Mouse (Mus musculus) CH12F3 (cell line): Measurements from ENCODE around the gene Sf3a3.
"Not testable (repeated sequence)": the region's sequence is repeated elsewhere in the genome, so short reads cannot be mapped to it uniquely, and the experiment has no call there.

Source experiments
- in situ Hi-C: fragments of 300-500 bp; cut with MboI; formaldehyde crosslinking; loops from 2 replicates; pipeline ENCODE4 v1.14.3; 2020; ENCODE audit warnings: low sequenced_read_pairs

Gene Sf3a3

DNA sequence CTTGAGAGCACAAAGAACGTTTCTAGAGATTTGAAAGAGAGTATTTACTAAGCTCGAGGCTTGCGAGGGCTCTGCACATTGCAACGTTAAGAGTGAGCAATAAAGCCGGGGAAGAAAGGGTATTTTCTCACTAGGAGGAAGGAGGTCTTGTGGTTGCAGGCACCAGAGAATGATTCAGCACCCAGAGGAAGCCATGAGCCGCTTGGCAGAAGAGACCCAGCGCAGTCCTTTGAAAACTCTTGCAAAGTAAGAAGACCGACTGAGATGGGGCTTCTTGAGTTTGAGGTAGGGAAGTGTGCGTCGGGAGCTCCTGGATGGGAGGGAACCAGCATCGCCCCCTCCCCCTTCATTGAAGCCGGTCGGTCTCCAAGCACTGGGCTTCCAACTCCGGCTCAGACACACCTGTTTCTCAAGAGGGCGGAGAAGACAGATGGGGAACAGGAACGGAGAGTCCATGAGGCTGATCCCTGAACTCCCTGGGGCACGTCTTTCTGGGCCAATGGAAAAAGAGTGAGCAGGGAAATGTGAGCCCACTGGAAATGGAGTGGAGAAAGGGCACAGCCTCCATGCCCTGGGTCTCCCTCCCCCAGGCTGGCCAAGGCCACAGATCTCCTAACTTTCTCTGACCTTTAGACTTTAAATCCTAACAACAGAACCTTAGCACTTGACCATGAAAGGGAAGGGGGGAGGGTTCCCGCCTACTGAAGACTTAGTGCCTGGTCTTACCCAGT, 18.6 kb upstream of the Sf3a3 start:
- in situ Hi-C loops = no loop called here

- in situ Hi-C loops = no loop called here
Observed at GRCm38 (mm10) chr4:124699791-124700190, 14.8 kb upstream of the Sf3a3 start.

DNA sequence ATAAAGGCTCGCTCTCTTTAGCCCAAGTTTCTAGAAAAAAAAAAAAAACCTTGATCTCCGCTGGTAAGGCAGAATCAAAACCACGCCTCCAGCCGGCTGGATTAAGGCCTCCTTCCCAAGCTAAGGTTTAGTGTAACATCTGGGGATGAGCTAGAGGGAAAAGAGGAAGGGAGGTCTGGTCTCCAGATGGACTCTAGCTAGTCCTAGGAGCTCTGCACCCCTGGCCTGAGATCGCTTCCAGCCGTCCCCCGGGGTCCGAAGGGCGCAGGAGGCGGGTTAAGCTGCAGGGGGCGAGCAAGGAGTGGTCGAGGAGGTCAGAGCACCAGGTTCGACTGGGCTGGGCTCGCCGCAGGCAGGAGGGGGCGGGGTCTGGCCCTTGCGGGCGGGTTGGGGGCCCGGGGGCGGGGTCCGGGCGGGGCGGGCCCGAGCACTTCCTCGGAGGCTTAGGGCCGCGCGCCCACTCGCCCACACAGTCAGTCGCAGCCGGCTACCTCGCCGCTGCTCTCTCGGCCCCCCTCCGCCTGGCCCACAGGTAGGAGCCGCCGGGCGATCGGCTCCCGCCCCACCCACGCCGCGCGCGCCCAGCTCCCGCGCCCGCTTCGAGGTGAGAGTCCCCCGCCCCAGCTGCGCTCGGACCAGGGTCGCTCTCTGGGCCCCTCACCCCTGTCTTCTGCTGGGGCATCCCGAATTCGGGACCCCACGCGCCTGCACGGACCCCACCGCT, 14.2 kb upstream of the Sf3a3 start, which contains the start of gene Fhl3:
Gene Fhl3 (plus strand): TSS at position 454 of the 724 bp plus-strand sequence.
- in situ Hi-C loops = no loop called here

DNA sequence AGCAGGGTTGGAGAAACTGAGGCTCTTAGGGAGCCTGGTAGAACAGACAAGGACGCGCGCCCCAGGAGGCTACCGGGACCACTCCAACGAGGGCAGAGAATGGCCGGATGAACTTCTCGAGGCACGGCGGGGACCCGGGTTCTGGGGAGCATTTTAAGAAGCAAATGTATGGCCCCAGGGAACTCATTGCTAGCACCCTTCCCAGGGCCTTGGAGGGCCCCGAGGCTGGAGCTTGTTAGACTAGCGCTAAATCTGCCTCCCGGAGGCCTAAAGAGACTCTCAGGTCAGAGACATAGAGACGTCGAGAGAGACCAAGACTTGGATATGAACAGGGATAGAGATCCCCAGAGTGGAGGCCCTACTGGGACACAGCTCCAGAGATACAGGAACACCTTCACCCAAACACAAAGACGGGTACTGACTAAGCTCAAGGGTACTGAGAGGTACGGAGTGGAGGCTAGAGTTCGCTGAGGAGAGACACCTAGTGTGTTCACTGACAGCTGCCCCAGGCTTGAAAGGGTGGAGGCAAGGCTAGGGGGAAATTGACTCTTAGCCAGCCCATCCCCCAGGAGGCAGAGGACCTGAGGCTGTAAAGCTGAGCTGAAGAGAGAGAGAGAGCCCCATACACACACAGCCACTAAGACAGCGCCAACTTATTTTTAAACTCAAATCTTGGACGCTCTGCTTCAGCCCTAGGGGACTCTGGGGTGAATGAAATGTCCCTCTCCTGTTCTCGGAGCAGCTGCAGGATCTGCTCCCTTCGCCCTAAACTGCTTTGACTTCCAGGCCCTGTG, 13.3 kb upstream of the Sf3a3 start:
- in situ Hi-C loops = no loop called here

DNA sequence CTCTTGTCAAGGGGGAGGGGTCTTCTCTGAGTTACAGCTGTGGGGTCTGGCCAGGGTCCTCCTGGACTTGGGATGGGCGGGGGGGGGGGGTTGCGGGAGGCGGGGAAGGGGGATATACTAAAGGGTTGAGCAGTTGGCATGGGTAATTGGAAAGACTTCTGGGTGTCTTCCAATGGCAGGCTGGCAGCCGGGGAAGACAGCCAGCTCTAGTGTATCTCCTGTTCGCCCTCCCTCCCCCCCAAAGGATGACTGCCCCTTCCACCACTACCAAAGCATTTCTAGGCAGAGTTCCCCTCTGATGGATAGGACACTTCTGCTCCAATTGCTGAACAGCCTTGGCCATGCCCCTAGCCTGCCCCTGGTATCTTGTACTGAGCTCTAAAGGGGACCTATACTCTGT, 12.7 kb upstream of the Sf3a3 start:
- in situ Hi-C loops = no loop called here

- in situ Hi-C loops = no loop called here
Observed at GRCm38 (mm10) chr4:124703406-124703805, 11.2 kb upstream of the Sf3a3 start.

DNA sequence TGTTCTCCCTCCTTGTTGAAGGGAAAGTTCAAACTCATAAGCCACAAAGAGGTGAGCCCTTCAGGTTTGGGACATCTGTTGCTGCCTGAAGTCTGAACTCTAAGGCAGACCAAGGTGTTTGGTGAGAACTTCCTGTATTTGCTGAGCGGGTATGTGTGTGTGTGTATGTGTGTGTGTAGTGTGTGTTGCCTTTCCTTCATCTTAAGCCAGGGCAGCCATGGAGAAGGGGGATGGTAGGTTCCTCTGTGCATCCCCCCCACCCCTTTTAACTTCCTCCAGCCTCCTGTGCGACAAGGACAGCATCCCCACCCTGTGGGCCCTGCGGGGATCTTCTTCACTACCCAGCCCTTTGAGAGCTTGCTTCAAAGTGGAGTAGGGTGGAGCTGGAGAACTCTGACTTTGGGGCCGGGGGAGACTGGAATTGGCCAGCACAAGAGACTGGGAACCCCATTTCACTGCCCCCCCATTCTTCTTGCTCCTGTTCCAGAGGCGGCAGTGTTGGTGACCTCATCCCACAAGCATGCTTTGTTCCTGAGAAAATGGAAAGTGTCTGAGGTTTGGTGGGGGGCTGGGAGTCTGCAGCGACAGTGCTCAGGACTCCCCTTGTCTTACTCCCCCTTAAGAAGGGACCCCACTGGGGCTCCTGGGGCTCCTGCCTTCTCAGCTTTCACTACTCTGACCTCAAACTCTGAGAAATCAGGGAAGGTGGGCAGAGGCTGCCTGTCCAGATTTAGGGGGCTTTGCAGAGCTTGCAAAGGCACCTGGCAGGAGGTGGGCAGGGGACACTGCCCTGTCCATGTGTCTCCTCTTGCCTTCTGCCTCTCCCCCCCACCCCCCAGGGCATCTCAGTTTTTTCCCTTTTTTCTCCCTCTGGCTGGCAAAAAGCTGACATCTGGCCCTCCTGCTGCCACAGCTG, 10.4 kb upstream of the Sf3a3 start:
- in situ Hi-C loops = no loop called here

DNA sequence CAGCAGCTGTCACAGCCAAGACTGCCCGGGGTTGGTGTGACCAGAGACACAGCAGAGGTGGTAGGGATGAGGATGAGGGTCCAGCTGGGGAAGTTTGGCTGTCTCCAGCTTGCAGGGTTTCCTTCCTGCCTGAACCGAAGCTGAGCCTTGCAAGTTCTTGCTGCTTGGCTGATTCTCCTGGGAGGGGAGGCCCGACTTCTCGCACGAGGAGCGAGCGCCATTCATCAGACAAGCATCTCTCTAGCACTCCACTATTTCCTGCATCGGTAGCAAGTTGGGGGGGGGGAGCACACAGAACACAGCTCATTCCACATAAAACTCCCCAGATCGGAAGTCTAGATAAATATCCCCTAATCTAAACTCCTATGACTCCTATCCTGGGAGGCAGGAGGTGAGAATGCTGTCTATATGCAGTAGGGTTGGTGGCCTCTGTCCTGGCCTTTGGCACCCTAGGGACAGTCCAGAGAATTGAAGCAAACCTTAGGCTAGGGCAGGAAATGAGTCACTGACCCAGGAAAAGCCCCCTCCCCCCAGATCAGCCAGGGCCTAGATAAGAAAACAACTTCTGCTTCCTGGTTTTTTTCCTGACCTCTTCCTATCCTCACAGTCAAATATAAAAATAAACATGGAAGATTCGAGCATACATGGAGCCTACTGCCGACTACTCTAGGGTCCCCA, 9.6 kb upstream of the Sf3a3 start:
- in situ Hi-C loops = no loop called here

GRCm38 (mm10) chr4:124705661-124706269, 8.8 kb upstream of the Sf3a3 start:
- in situ Hi-C loops = no loop called here

GRCm38 (mm10) chr4:124707381-124708199, 7.0 kb upstream of the Sf3a3 start:
- in situ Hi-C loops = not testable (repeated sequence)

- in situ Hi-C loops = not testable (repeated sequence)
Observed at GRCm38 (mm10) chr4:124708200-124708517, 6.4 kb upstream of the Sf3a3 start.

- in situ Hi-C loops = no loop called here
Observed at GRCm38 (mm10) chr4:124708518-124709477, 5.8 kb upstream of the Sf3a3 start.

- in situ Hi-C loops = no loop called here
Observed at GRCm38 (mm10) chr4:124709961-124710446, 4.6 kb upstream of the Sf3a3 start.

GRCm38 (mm10) chr4:124710776-124711291, 3.7 kb upstream of the Sf3a3 start:
- in situ Hi-C loops = no loop called here

DNA sequence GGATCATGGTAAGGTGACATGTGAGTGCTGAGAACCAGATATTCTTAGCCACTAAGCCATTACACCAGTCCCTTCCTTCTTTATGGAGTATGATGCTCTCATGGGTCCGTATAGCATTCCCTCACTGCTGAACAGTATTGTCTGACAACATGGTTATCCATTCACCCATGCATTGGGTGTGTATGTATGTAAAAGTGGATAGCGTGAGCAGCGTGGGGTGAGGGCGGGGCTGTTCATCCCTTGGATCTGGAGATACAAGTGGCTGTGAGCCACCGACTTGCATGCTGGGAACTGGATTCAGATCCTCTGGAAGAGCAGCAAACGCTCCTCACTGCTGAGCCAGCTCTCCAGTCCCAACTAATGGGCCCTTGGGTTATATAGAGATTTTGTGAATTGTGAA, 2.0 kb upstream of the Sf3a3 start:
- in situ Hi-C loops = no loop called here

DNA sequence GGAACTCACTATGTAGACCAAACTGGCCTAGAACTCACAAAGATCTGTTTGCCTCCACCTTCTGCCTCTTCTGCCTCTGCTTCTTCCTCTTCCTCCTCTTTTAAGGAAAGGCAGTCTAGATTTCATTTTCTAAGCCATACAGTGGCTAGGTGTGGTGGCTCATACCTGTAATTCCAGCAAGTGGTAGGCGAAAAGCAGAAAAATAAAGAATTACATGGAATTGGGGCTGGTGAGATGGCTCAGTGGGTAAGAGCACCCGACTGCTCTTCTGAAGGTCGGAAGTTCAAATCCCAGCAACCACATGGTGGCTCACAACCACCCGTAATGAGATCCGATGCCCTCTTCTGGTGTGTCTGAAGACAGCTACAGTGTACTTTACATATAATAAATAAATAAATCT, 726 bp upstream of the Sf3a3 start:
- in situ Hi-C loops = not testable (repeated sequence)

DNA sequence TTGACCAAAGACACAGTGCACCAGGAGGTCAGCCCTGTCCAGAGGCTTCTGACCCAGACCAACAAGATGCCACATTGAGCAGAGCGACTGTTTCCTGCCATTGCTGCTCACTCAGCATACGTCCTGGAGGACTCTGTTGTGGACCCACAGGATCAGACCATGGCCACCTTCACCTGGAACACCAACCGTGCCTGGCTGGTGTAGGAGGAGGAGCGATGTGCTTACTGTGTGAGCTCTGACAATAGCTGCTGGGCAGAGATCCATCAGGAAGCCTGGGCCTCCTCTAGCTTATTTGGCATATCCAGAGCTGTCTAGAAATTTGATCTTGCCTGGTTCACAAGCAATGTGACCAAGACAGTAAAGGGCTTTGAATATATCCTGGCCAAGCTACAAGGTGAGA, 4.5 kb downstream of the Sf3a3 start:
- in situ Hi-C loops = no loop called here
